Mouse (Mus musculus) lung, embryonic 14.5 days (tissue): ENCODE results near the gene Cmklr1. TPM values are rescaled to one million over a fixed set of nuclear protein-coding genes. Genes with fewer than 3 reads are reported as not detected.

Source experiments
- ATAC-seq: fragments of 200-750 bp; cut with Nextera tagmentation; 2 replicates; pipeline ENCODE4 v1.8.0; 2017; ENCODE audit warnings: mild to moderate bottlenecking, moderate TSS enrichment, moderate library complexity; ENCODE audit not compliant: insufficient read depth
- DNase-seq: peaks from one replicate; pipeline ENCODE4 v3.0.0-alpha.2; 2015
- H3K27ac ChIP-seq: fragments of 300-500 bp; sonication (generic); 2 replicates; pipeline ENCODE4 v1.5.1; 2014; ENCODE audit warnings: low read depth, mild to moderate bottlenecking, moderate library complexity
- H3K27me3 ChIP-seq: fragments of 300-500 bp; sonication (generic); 2 replicates; pipeline ENCODE4 v1.6.1; 2014; ENCODE audit warnings: low read length, control low read depth; ENCODE audit not compliant: insufficient read depth
- H3K36me3 ChIP-seq: fragments of 300-500 bp; sonication (generic); 2 replicates; pipeline ENCODE4 v1.6.1; 2014; ENCODE audit warnings: control low read depth; ENCODE audit not compliant: insufficient read depth
- H3K4me1 ChIP-seq: fragments of 300-500 bp; sonication (generic); 2 replicates; pipeline ENCODE4 v1.6.1; 2014; ENCODE audit warnings: antibody characterized with exemption, control low read depth; ENCODE audit not compliant: insufficient read depth
- H3K4me2 ChIP-seq: fragments of 300-500 bp; sonication (generic); 2 replicates; pipeline ENCODE4 v1.6.1; 2014; ENCODE audit warnings: mild to moderate bottlenecking
- H3K4me3 ChIP-seq: fragments of 300-500 bp; sonication (generic); 2 replicates; pipeline ENCODE4 v1.5.1; 2014; ENCODE audit warnings: low read depth, low read length
- H3K9ac ChIP-seq: fragments of 300-500 bp; sonication (generic); 2 replicates; pipeline ENCODE4 v1.6.1; 2014
- H3K9me3 ChIP-seq: fragments of 300-500 bp; sonication (generic); 2 replicates; pipeline ENCODE4 v1.6.1; 2016; ENCODE audit warnings: low read depth, low read length, control low read depth
- CTCF ChIP-seq: IDR thresholded peaks from 2 replicates; pipeline ENCODE4 v1.5.1; 2016; ENCODE audit warnings: antibody characterized with exemption, low read depth
- WGBS: fragments of 180-500 bp; shearing (Covaris S2); extraction: QIAGEN DNeasy Blood & Tissue Kit; methylation state at CpG from one replicate; pipeline ENCODE4 v1.1.7; 2014; 5-methylcytosine and 5-hydroxymethylcytosine counted together
- polyA plus RNA-seq: library from polyadenylated mRNA; unstranded; fragments of >200 nt; fragmentation: Nextera tagmentation; extraction: Ambion mirVana; gene quantifications from 2 replicates; pipeline ENCODE4 v1.2.1, GENCODE M21; 2014

Gene Cmklr1
- 8.3 and 11.1 TPM in 2 replicates for polyA plus RNA-seq

GRCm38 (mm10) chr5:113650035-113650865, at the start of gene Cmklr1:
TSS of gene Cmklr1 (minus strand) at chr5:113650426.
- Histone ChIP-seq H3K4me2 (peak within 1 kb of the TSS; percentile 60), H3K4me1 (0 out of 2 replicates have a peak, but pooled peaks cover 4% of the 10 kb centered on the region), H3K4me3 (peak within 1 kb of the TSS; percentile 36), H3K9ac (peak within 1 kb of the TSS; percentile 53), H3K27me3 (no peaks in the 10 kb centered on the region), H3K27ac (peak within 1 kb of the TSS; percentile 26; the same call in 1 of the 2 replicates), H3K9me3 (no peaks in the 10 kb centered on the region), H3K36me3 (no peaks in the 10 kb centered on the region)
- peak; percentile 71 for DNase-seq
- WGBS = 4% methylated on average over 30 of the region's 30 CpGs
- ATAC-seq = peak; percentile 74
- TF ChIP-seq CTCF = peak; percentile 29; the same call in 1 of the 2 replicates

GRCm38 (mm10) chr5:113694415-113694814, 44.2 kb upstream of the Cmklr1 start:
- H3K9me3 ChIP-seq = no peaks in the 10 kb centered on the region
- H3K36me3 ChIP-seq = no peaks in the 10 kb centered on the region
- H3K4me1 ChIP-seq = 0 out of 2 replicates have a peak, but pooled peaks cover 4% of the 10 kb centered on the region
- H3K27me3 ChIP-seq = no peaks in the 10 kb centered on the region
- 42% methylated on average over 5 of the region's 5 CpGs for WGBS
- no peak overlapping the region for H3K27ac ChIP-seq
- no peak overlapping the region for H3K4me2 ChIP-seq
- no peak for ATAC-seq
- no peak overlapping the region for H3K9ac ChIP-seq
- no peak for TF ChIP-seq CTCF
- no peak overlapping the region for H3K4me3 ChIP-seq
- no peak for DNase-seq

GRCm38 (mm10) chr5:113694000-113694399, 43.8 kb upstream of the Cmklr1 start:
- no peak for DNase-seq
- Histone ChIP-seq H3K27ac (no peak overlapping the region), H3K27me3 (no peaks in the 10 kb centered on the region), H3K4me3 (no peak overlapping the region), H3K9ac (no peak overlapping the region), H3K4me1 (0 out of 2 replicates have a peak, but pooled peaks cover 4% of the 10 kb centered on the region), H3K9me3 (no peaks in the 10 kb centered on the region), H3K4me2 (no peak overlapping the region), H3K36me3 (no peaks in the 10 kb centered on the region)
- no peak for ATAC-seq
- WGBS = 53% methylated on average over 4 of the region's 4 CpGs
- no peak for TF ChIP-seq CTCF

- ATAC-seq = no peak
- H3K36me3 ChIP-seq = no peaks in the 10 kb centered on the region
These were observed 43.0 kb upstream of the Cmklr1 start for GRCm38 (mm10) chr5:113693196-113693755.

GRCm38 (mm10) chr5:113690866-113691265, 40.6 kb upstream of the Cmklr1 start:
- ATAC-seq (no peak), DNase-seq (no peak)
- H3K27ac ChIP-seq = no peak overlapping the region
- H3K9me3 ChIP-seq = no peaks in the 10 kb centered on the region
- H3K27me3 ChIP-seq = no peaks in the 10 kb centered on the region
- no peak overlapping the region for H3K4me3 ChIP-seq
- 0 out of 2 replicates have a peak, but pooled peaks cover 4% of the 10 kb centered on the region for H3K4me1 ChIP-seq
- TF ChIP-seq CTCF = no peak
- no peak overlapping the region for H3K4me2 ChIP-seq
- H3K9ac ChIP-seq = no peak overlapping the region
- WGBS = 88% methylated on average over 2 of the region's 2 CpGs
- no peaks in the 10 kb centered on the region for H3K36me3 ChIP-seq

More at GRCm38 (mm10) chr5:113693196-113693755, 43.0 kb upstream of the Cmklr1 start:
- Histone ChIP-seq H3K4me3 (no peak overlapping the region), H3K27ac (no peak overlapping the region), H3K27me3 (no peaks in the 10 kb centered on the region), H3K4me2 (no peak overlapping the region), H3K4me1 (0 out of 2 replicates have a peak, but pooled peaks cover 4% of the 10 kb centered on the region), H3K9me3 (no peaks in the 10 kb centered on the region), H3K9ac (no peak overlapping the region)
- DNase-seq = no peak
- no peak for TF ChIP-seq CTCF
- WGBS = 86% methylated on average over 8 of the region's 8 CpGs

GRCm38 (mm10) chr5:113690069-113690548, 39.9 kb upstream of the Cmklr1 start:
- no peaks in the 10 kb centered on the region for H3K9me3 ChIP-seq
- WGBS = 77% methylated on average over 15 of the region's 15 CpGs
- H3K4me3 ChIP-seq = no peak overlapping the region
- H3K27ac ChIP-seq = no peak overlapping the region
- TF ChIP-seq CTCF = no peak
- H3K9ac ChIP-seq = no peak overlapping the region
- H3K36me3 ChIP-seq = no peaks in the 10 kb centered on the region
- H3K27me3 ChIP-seq = no peaks in the 10 kb centered on the region
- no peak for DNase-seq
- 0 out of 2 replicates have a peak, but pooled peaks cover under 1% of the 10 kb centered on the region for H3K4me1 ChIP-seq
- ATAC-seq = no peak
- H3K4me2 ChIP-seq = no peak overlapping the region

GRCm38 (mm10) chr5:113687514-113687913, 37.3 kb upstream of the Cmklr1 start:
- no peak for TF ChIP-seq CTCF
- no peaks in the 10 kb centered on the region for H3K9me3 ChIP-seq
- no peaks in the 10 kb centered on the region for H3K4me1 ChIP-seq
- no peak overlapping the region for H3K4me3 ChIP-seq
- no peaks in the 10 kb centered on the region for H3K36me3 ChIP-seq
- H3K27ac ChIP-seq = no peak overlapping the region
- H3K9ac ChIP-seq = no peak overlapping the region
- no peaks in the 10 kb centered on the region for H3K27me3 ChIP-seq
- H3K4me2 ChIP-seq = no peak overlapping the region
- WGBS = 73% methylated on average over 5 of the region's 5 CpGs
- no peak for ATAC-seq
- DNase-seq = no peak
